Mouse (Mus musculus) Patski (cell line): ENCODE results near the gene Thegl. TPM values are rescaled to one million over a fixed set of nuclear protein-coding genes. Genes with fewer than 3 reads are reported as not detected.
"Not testable (repeated sequence)": the region's sequence is repeated elsewhere in the genome, so short reads cannot be mapped to it uniquely, and the experiment has no call there.

Experiments used
- ATAC-seq: fragments of 100-300 bp; one replicate; pipeline ENCODE4 v1.8.0; 2021
- CTCF ChIA-PET: fragments of 350-600 bp; sonication (Branson Sonifier 250); formaldehyde crosslinking; loops from one replicate; lab custom pipeline; 2022; ENCODE audit warnings: inconsistent platforms; lab: Charles Lee
- POLR2A ChIA-PET: fragments of 350-600 bp; sonication (Branson Sonifier 250); formaldehyde crosslinking; loops from one replicate; lab custom pipeline; 2022; ENCODE audit warnings: antibody characterized with exemption, inconsistent platforms; lab: Charles Lee
- DNase-seq: peaks from one replicate; pipeline ENCODE4 v3.0.0-alpha.2; 2011; ENCODE audit warnings: low read depth, low spot score
- H3K27me3 ChIP-seq: fragments of 371-371 bp; one replicate; pipeline ENCODE4 v1.5.1; 2021
- CTCF ChIP-seq: fragments of 100-300 bp; IDR thresholded peaks from one replicate; pipeline ENCODE4 v1.5.1; 2021
- in situ Hi-C: fragments of 300-500 bp; cut with MboI; formaldehyde crosslinking; loops from 3 replicates; pipeline ENCODE4 v1.11.1; 2018; ENCODE audit warnings: low pct_unique_long_range_greater_than_20kb, mixed read lengths
- polyA plus RNA-seq: library from polyadenylated mRNA; unstranded; gene quantifications from one replicate; pipeline ENCODE4 v1.2.3, GENCODE M21; 2021

Gene Thegl
- polyA plus RNA-seq: not detected

- ChIA-PET CTCF (no interaction called here), POLR2A (no interaction called here)
- no peak for TF ChIP-seq CTCF
- in situ Hi-C loops: no loop called here
- ATAC-seq (peak; percentile 69), DNase-seq (peak; percentile 12)
- no peaks in the 10 kb centered on the region for H3K27me3 ChIP-seq
These were observed at the start of gene Thegl for GRCm38 (mm10) chr5:77015544-77016482. TSS of gene Thegl (plus strand) at chr5:77016023.

- in situ Hi-C loops: no loop called here
- peak; percentile 68 for ATAC-seq
- POLR2A ChIA-PET: no interaction called here
- DNase-seq: peak; percentile 50
- TF ChIP-seq CTCF: no peak
- CTCF ChIA-PET: interaction anchor here (1.2 to 1.5 kb wide), 3 partner anchors 13 to 46 kb away, joined by 3 to 4 read pairs (median 3); no protein-coding TSS in a partner anchor
- no peaks in the 10 kb centered on the region for H3K27me3 ChIP-seq
These were observed 46.6 kb upstream of the Thegl start for GRCm38 (mm10) chr5:76969250-76969649.

- in situ Hi-C loops, DNase-seq, ATAC-seq, H3K27me3 ChIP-seq, CTCF ChIA-PET: not testable (repeated sequence)
- POLR2A ChIA-PET: interaction anchor here (1.4 kb wide), 1 partner anchor 66 kb away, joined by 3 read pairs; no protein-coding TSS in a partner anchor
These were observed 44.7 kb upstream of the Thegl start for GRCm38 (mm10) chr5:76971115-76971514.

DNA sequence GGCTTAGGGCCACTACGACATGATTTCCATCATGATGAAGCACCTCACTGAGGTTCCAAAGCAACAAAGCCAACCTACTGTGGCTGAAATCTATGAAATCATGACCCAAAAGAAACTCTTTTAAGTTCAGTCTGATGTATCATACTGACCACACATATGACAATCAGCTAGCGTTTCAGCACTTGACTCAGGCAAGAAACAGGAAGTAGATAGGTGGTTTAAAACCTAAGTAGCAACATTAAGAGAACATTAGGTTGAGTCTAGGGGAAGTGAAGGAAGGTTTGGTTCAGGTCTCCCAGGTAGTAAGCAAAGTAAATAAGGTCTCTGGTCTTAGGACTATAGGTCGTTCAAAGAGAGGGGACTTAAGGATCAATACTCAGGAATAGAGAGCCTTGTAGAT is 42.3 kb upstream of the Thegl start:
- ATAC-seq (no peak), DNase-seq (no peak)
- TF ChIP-seq CTCF: no peak
- in situ Hi-C loops: no loop called here
- no peaks in the 10 kb centered on the region for H3K27me3 ChIP-seq
- ChIA-PET CTCF (interaction anchor here (1.3 kb wide), 1 partner anchor 9 kb away, joined by 5 read pairs; no protein-coding TSS in a partner anchor), POLR2A (no interaction called here)

- H3K27me3 ChIP-seq: no peaks in the 10 kb centered on the region
- DNase-seq (no peak), ATAC-seq (peak; percentile 5)
- no peak for TF ChIP-seq CTCF
- ChIA-PET POLR2A (interaction anchor here (0.5 kb wide), 1 partner anchor 9 kb away, joined by 4 read pairs; no protein-coding TSS in a partner anchor), CTCF (interaction anchor here (1.3 kb wide), 1 partner anchor 10 kb away, joined by 5 read pairs; no protein-coding TSS in a partner anchor)
- in situ Hi-C loops: no loop called here
These were observed 41.6 kb upstream of the Thegl start for GRCm38 (mm10) chr5:76974207-76974553.

DNA sequence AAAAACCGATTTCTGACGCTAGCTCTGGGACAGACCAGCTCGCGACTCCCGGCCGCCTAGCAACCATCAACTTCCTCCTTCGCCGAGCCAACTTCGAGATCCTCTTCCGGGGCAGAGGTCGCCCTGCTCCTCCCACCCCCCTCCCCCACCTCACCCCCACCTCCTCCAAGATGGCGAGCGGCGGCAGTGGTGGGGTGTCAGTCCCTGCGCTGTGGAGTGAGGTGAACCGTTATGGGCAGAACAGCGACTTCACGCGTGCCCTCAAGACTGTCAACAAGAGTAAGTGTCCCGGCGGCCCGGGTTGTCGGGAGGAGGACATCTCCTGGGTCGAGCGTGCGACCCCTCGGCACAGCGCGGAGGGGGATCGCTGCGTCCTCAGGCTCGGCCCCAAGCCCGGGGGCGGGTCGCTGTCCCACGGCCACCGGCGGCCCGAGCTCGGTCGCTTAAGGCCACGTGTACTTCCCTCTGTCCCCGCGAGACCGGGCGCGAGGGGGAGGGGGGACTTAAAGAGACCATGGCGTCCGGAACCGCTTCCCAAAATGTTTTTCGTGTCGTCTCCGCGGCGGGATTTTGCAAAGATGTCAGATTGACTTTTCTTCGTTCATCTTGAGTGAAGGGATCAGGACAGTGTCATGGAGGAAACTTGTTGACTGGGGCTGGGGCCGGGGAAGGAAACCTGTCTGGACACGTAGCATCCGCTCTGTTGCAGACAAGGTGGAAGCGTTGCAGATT is 41.1 kb upstream of the Thegl start, which contains the start of gene Srp72:
Gene Srp72, plus strand, starts transcription at position 130 of the 732 bp plus-strand sequence.
- in situ Hi-C loops: no loop called here
- TF ChIP-seq CTCF: no peak
- POLR2A ChIA-PET: interaction anchor here (0.5 kb wide), 1 partner anchor 9 kb away, joined by 4 read pairs; no protein-coding TSS in a partner anchor

GRCm38 (mm10) chr5:76975736-76976135 is 40.1 kb upstream of the Thegl start:
- no peaks in the 10 kb centered on the region for H3K27me3 ChIP-seq
- ChIA-PET CTCF (interaction anchor here (0.8 to 1.5 kb wide), 4 partner anchors 9 to 83 kb away, joined by 3 read pairs; no protein-coding TSS in a partner anchor), POLR2A (no interaction called here)
- TF ChIP-seq CTCF: no peak
- in situ Hi-C loops: no loop called here
- ATAC-seq: no peak
- DNase-seq: no peak

More for the DNA sequence above, 41.1 kb upstream of the Thegl start, which contains the start of gene Srp72:
- no peak for DNase-seq
- CTCF ChIA-PET: interaction anchor here (0.8 to 1.3 kb wide), 3 partner anchors 10 to 50 kb away, joined by 3 to 5 read pairs (median 3); no protein-coding TSS in a partner anchor
- peak; percentile 91 for ATAC-seq
- H3K27me3 ChIP-seq: no peaks in the 10 kb centered on the region

DNA sequence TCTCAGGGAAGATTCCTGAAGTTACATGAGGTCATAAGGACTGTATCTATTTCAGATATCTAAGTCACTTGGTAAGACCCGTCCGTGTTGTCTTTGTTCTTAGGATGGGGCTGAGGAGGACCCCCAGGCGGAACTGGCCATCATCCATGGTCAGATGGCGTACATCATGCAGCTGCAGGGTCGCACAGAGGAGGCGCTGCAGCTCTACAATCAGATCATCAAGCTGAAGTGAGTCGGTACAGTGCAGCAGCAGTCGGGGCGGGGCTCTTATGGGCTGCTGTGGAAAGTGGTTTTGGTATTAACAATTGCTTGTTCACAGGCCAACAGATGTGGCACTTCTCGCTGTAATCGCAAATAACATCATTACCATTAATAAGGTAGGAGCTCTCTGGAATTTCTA is 31.8 kb upstream of the Thegl start:
- in situ Hi-C loops: no loop called here
- ATAC-seq (no peak), DNase-seq (no peak)
- no peak for TF ChIP-seq CTCF
- ChIA-PET CTCF (interaction anchor here (0.7 to 1.8 kb wide), 6 partner anchors 9 to 82 kb away, joined by 3 to 4 read pairs (median 4); no protein-coding TSS in a partner anchor), POLR2A (no interaction called here)
- no peaks in the 10 kb centered on the region for H3K27me3 ChIP-seq

DNA sequence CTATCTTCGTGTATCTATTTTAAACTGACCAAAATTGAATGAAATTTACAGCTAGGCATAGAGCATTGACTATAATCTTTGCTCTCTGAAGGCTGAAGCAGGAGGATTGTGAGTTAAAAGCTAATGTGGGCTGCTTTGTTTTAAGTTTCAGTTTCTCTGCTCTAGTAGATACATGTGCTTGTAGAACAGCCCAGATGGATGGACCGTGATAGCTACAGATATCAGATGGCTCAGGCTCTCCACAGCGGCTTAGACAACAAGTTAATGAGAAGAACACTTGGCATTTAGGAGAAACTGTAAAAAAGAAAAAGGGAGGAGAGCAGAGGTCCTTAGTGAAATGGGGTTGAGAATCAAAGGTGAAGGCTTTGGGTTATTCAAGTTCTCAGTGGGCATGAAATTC is 25.0 kb upstream of the Thegl start:
- no peak for ATAC-seq
- CTCF ChIA-PET: interaction anchor here (0.8 to 5.7 kb wide), 4 partner anchors 7 to 84 kb away, joined by 3 to 23 read pairs (median 7); partner anchors contain the start of genes Paics and Ppat
- TF ChIP-seq CTCF: no peak
- POLR2A ChIA-PET: interaction anchor here (0.7 kb wide), 1 partner anchor 12 kb away, joined by 3 read pairs; no protein-coding TSS in a partner anchor
- no peaks in the 10 kb centered on the region for H3K27me3 ChIP-seq
- in situ Hi-C loops: no loop called here
- no peak for DNase-seq

DNA sequence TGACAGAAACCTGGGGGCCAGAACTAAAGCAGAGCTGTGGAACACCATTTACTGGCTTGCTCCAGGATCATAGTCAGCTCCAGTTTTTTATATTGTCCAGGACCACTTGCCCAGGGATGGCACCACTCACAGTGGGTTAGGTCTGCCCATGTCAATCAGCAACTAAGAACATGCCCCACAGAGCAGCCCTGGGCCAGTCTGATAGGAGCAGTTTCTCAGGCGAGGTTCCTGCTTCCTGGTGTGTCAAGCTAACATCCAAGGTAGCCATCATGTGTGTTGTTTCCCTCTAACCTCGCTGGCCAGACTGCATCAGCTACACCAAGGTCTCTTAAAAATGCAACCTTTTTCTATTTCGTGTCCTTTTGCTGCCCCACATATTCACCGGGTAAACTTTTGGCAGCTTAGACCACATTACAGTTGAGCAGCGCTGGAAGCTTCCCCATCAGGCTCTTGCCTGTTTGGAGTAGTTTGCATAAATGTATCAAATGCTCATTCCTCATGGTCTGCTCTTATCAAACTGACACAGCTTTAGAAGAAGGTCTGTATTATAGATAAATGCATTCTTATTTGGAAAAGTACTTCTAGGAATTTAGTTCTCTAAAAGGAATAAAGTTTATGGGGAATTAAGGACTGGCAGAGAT is 22.5 kb upstream of the Thegl start:
- CTCF ChIA-PET: interaction anchor here (1.2 kb wide), 1 partner anchor 9 kb away, joined by 4 read pairs; no protein-coding TSS in a partner anchor
- DNase-seq: no peak

More for the DNA sequence above, 22.5 kb upstream of the Thegl start:
- no peak for ATAC-seq
- no peaks in the 10 kb centered on the region for H3K27me3 ChIP-seq
- no peak for TF ChIP-seq CTCF
- in situ Hi-C loops: no loop called here
- POLR2A ChIA-PET: no interaction called here
